Mouse (Mus musculus): ENCODE measurements at regions not wholly inside any gene's neighbourhood (a gene's known extent, or its start where the extent isn't known, plus 50 kb on each side); places are given as distances from the start of the nearest gene placed in this dataset.
A peak's percentile ranks its signal among the peaks of the same experiment; 100 is the strongest.

- WGBS, result 64% methylated on average over 2 of the region's 2 CpGs
- Histone ChIP-seq H3K4me1 (no peaks in the 10 kb centered on the region), H3K4me2 (replicated peaks) (no peak overlapping the region), H3K4me3 (no peak overlapping the region), H3K9ac (replicated peaks) (no peak overlapping the region), H3K27me3 (no peaks in the 10 kb centered on the region), H3K36me3 (no peaks in the 10 kb centered on the region), H3K9me3 (no peaks in the 10 kb centered on the region), H3K27ac (replicated peaks) (no peak overlapping the region)
- ATAC-seq (replicated peaks), result no peak
These were observed 671.2 kb upstream of the Stxbp6 start for GRCm38 (mm10) chr12:45745697-45746096.

GRCm38 (mm10) chr12:45744619-45745018, 670.1 kb upstream of the Stxbp6 start:
- H3K9ac ChIP-seq (replicated peaks), result no peak overlapping the region
- H3K9me3 ChIP-seq, result no peaks in the 10 kb centered on the region
- H3K36me3 ChIP-seq, result no peaks in the 10 kb centered on the region
- H3K4me2 ChIP-seq (replicated peaks), result no peak overlapping the region
- no peak overlapping the region for H3K4me3 ChIP-seq
- no peak overlapping the region for H3K27ac ChIP-seq (replicated peaks)
- no peaks in the 10 kb centered on the region for H3K4me1 ChIP-seq
- 89% methylated on average over 2 of the region's 2 CpGs for WGBS
- no peak for ATAC-seq (replicated peaks)
- H3K27me3 ChIP-seq, result no peaks in the 10 kb centered on the region

GRCm38 (mm10) chr12:45733661-45734060, 659.2 kb upstream of the Stxbp6 start:
- Histone ChIP-seq H3K4me3 (no peak overlapping the region), H3K4me2 (replicated peaks) (no peak overlapping the region), H3K9ac (replicated peaks) (no peak overlapping the region), H3K36me3 (no peaks in the 10 kb centered on the region), H3K27ac (replicated peaks) (no peak overlapping the region), H3K9me3 (no peaks in the 10 kb centered on the region), H3K4me1 (no peaks in the 10 kb centered on the region), H3K27me3 (no peaks in the 10 kb centered on the region)
- no peak for ATAC-seq (replicated peaks)
- 80% methylated on average over 4 of the region's 4 CpGs for WGBS

GRCm38 (mm10) chr12:45724565-45725370, 650.3 kb upstream of the Stxbp6 start:
- no peak for ATAC-seq (replicated peaks)
- WGBS, result 82% methylated on average over 5 of the region's 5 CpGs

GRCm38 (mm10) chr12:45711351-45711750, 636.8 kb upstream of the Stxbp6 start:
- no peak overlapping the region for H3K9ac ChIP-seq (replicated peaks)
- H3K4me2 ChIP-seq (replicated peaks), result no peak overlapping the region
- ATAC-seq (replicated peaks), result 0 out of 2 replicates have a peak, but pooled peaks have one; percentile 53
- no peaks in the 10 kb centered on the region for H3K27me3 ChIP-seq
- H3K36me3 ChIP-seq, result no peaks in the 10 kb centered on the region
- peaks cover 5% of the 10 kb centered on the region; the same call in 1 of the 2 replicates for H3K4me1 ChIP-seq
- no peak overlapping the region for H3K27ac ChIP-seq (replicated peaks)
- no peaks in the 10 kb centered on the region for H3K9me3 ChIP-seq
- H3K4me3 ChIP-seq, result no peak overlapping the region

More at GRCm38 (mm10) chr12:45724565-45725370, 650.3 kb upstream of the Stxbp6 start:
- Histone ChIP-seq H3K27me3 (no peaks in the 10 kb centered on the region), H3K27ac (replicated peaks) (no peak overlapping the region), H3K4me1 (no peaks in the 10 kb centered on the region), H3K36me3 (no peaks in the 10 kb centered on the region), H3K4me2 (replicated peaks) (no peak overlapping the region), H3K4me3 (no peak overlapping the region), H3K9ac (replicated peaks) (no peak overlapping the region), H3K9me3 (no peaks in the 10 kb centered on the region)

- no peak for ATAC-seq (replicated peaks)
- Histone ChIP-seq H3K9me3 (no peaks in the 10 kb centered on the region), H3K4me1 (peaks cover 5% of the 10 kb centered on the region; the same call in 1 of the 2 replicates), H3K27ac (replicated peaks) (no peak overlapping the region), H3K4me3 (no peak overlapping the region), H3K9ac (replicated peaks) (no peak overlapping the region), H3K27me3 (no peaks in the 10 kb centered on the region), H3K36me3 (no peaks in the 10 kb centered on the region), H3K4me2 (replicated peaks) (no peak overlapping the region)
- WGBS, result 29% methylated on average over 1 of the region's 1 CpGs
These were observed 636.3 kb upstream of the Stxbp6 start for GRCm38 (mm10) chr12:45710766-45711165.

- no peaks in the 10 kb centered on the region for H3K27me3 ChIP-seq
- H3K4me1 ChIP-seq, result no peaks in the 10 kb centered on the region
- no peak for ATAC-seq (replicated peaks)
- no peak overlapping the region for H3K9ac ChIP-seq (replicated peaks)
- H3K36me3 ChIP-seq, result no peaks in the 10 kb centered on the region
- H3K27ac ChIP-seq (replicated peaks), result no peak overlapping the region
- 80% methylated on average over 1 of the region's 1 CpGs for WGBS
- no peak overlapping the region for H3K4me3 ChIP-seq
- no peak overlapping the region for H3K4me2 ChIP-seq (replicated peaks)
- H3K9me3 ChIP-seq, result no peaks in the 10 kb centered on the region
These were observed 614.8 kb upstream of the Stxbp6 start for GRCm38 (mm10) chr12:45689291-45689690.

- Histone ChIP-seq H3K9me3 (no peaks in the 10 kb centered on the region), H3K27ac (replicated peaks) (no peak overlapping the region), H3K27me3 (no peaks in the 10 kb centered on the region), H3K9ac (replicated peaks) (no peak overlapping the region), H3K36me3 (no peaks in the 10 kb centered on the region), H3K4me1 (no peaks in the 10 kb centered on the region), H3K4me2 (replicated peaks) (no peak overlapping the region), H3K4me3 (no peak overlapping the region)
- no peak for ATAC-seq (replicated peaks)
These were observed 612.3 kb upstream of the Stxbp6 start for GRCm38 (mm10) chr12:45686765-45687164.

- H3K36me3 ChIP-seq, result no peaks in the 10 kb centered on the region
- peak overlapping the region; percentile 47 for H3K27ac ChIP-seq (replicated peaks)
- ATAC-seq (replicated peaks), result peak; percentile 55
- H3K4me1 ChIP-seq, result peaks cover 28% of the 10 kb centered on the region
- H3K4me3 ChIP-seq, result no peak overlapping the region
- no peaks in the 10 kb centered on the region for H3K9me3 ChIP-seq
- 8% methylated on average over 3 of the region's 3 CpGs for WGBS
- H3K4me2 ChIP-seq (replicated peaks), result no peak overlapping the region
- H3K9ac ChIP-seq (replicated peaks), result no peak overlapping the region; the same call in 1 of the 2 replicates
- H3K27me3 ChIP-seq, result no peaks in the 10 kb centered on the region
These were observed 597.9 kb upstream of the Stxbp6 start for GRCm38 (mm10) chr12:45672361-45672760.

- no peaks in the 10 kb centered on the region for H3K27me3 ChIP-seq
- H3K9me3 ChIP-seq, result no peaks in the 10 kb centered on the region
- H3K4me1 ChIP-seq, result peaks cover 28% of the 10 kb centered on the region
- peak overlapping the region; percentile 16; the same call in 1 of the 2 replicates for H3K4me2 ChIP-seq (replicated peaks)
- H3K9ac ChIP-seq (replicated peaks), result no peak overlapping the region
- peak overlapping the region; percentile 50 for H3K27ac ChIP-seq (replicated peaks)
- H3K36me3 ChIP-seq, result no peaks in the 10 kb centered on the region
- ATAC-seq (replicated peaks), result peak; percentile 62
- WGBS, result 6% methylated on average over 4 of the region's 4 CpGs
- H3K4me3 ChIP-seq, result no peak overlapping the region
These were observed 597.0 kb upstream of the Stxbp6 start for GRCm38 (mm10) chr12:45671554-45671948.

GRCm38 (mm10) chr12:45670874-45671553, 596.5 kb upstream of the Stxbp6 start:
- ATAC-seq (replicated peaks), result peak; percentile 78
- peak overlapping the region; percentile 16; the same call in 1 of the 2 replicates for H3K4me2 ChIP-seq (replicated peaks)
- H3K4me3 ChIP-seq, result no peak overlapping the region
- H3K27ac ChIP-seq (replicated peaks), result peak overlapping the region; percentile 50
- H3K9ac ChIP-seq (replicated peaks), result no peak overlapping the region
- no peaks in the 10 kb centered on the region for H3K9me3 ChIP-seq
- H3K36me3 ChIP-seq, result no peaks in the 10 kb centered on the region
- no peaks in the 10 kb centered on the region for H3K27me3 ChIP-seq
- WGBS, result 40% methylated on average over 13 of the region's 13 CpGs
- H3K4me1 ChIP-seq, result peaks cover 28% of the 10 kb centered on the region

GRCm38 (mm10) chr12:45670246-45670873, 595.9 kb upstream of the Stxbp6 start:
- Histone ChIP-seq H3K9ac (replicated peaks) (no peak overlapping the region), H3K27ac (replicated peaks) (peak overlapping the region; percentile 50), H3K27me3 (no peaks in the 10 kb centered on the region), H3K4me3 (no peak overlapping the region), H3K4me1 (peaks cover 28% of the 10 kb centered on the region), H3K36me3 (no peaks in the 10 kb centered on the region), H3K9me3 (no peaks in the 10 kb centered on the region), H3K4me2 (replicated peaks) (no peak overlapping the region)
- WGBS, result 71% methylated on average over 6 of the region's 6 CpGs
- peak; percentile 61 for ATAC-seq (replicated peaks)

All from forebrain, embryonic 15.5 days (tissue).